Mouse (Mus musculus): ENCODE data around the gene Atp13a3. TPM values are rescaled to one million over a fixed set of nuclear protein-coding genes. Genes with fewer than 3 reads are reported as not detected.
A peak's percentile ranks its signal among the peaks of the same experiment; 100 is the strongest.

Gene Atp13a3
- polyA plus RNA-seq, 1 experiment from 2014 or later, result 14.4 TPM

DNA sequence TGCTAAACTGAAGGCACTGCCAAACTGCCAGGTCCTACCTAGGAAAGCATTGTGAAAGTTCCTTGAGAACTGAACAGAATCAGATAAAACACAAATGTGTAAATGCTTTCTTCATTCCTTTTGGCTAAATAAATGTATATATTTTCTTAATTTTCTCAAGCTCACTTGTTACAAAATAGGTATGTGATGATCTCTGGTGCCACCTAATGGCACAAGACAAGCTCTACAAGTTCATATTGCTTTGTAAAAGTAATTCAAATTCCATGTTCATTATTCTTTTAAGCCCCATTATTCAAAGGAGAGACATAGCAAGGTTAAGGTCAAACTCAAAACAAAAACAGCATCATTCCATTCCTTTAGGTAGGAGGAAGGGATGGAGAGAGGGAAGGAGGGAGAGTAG is 91.5 kb downstream of the Atp13a3 start:
- peaks cover 30% of the 10 kb centered on the region for H3K27me3 ChIP-seq
- no peak overlapping the region for H3K9ac ChIP-seq (replicated peaks)
- H3K4me2 ChIP-seq, result no peak overlapping the region
- H3K9me3 ChIP-seq, result no peaks in the 10 kb centered on the region
- H3K4me1 ChIP-seq (replicated peaks), result peaks cover 7% of the 10 kb centered on the region
- no peak for ATAC-seq (ENCODE audit: insufficient number of reproducible peaks, insufficient read depth, low FRiP score, low TSS enrichment, low read depth)
- no peak overlapping the region for H3K4me3 ChIP-seq (replicated peaks)
- H3K36me3 ChIP-seq, result peaks cover 27% of the 10 kb centered on the region; the same call in 1 of the 2 replicates
- no peak overlapping the region for H3K27ac ChIP-seq

DNA sequence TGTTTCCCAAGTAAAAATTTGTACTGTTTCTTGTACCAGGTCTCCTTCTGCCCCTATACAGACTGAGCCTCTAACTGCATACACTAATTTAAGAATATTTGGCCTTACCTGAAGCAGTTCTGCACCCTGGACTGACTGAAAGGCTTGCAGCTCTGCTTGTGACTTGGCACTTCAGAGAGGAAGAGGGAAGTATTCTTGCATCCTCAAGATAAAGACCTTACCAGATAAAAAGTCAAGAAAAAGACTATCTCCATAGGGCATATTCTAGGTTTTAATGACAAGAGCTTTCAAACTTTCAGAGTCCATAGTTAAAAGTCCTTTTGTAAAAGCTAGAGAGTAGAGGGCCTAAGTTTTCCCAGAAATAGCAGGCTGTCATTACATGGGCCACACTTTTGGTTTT is 95.1 kb downstream of the Atp13a3 start, which contains the start of gene Gp5:
Gene Gp5 (minus strand): TSS at position 133 of the 400 bp plus-strand sequence.
- ATAC-seq (ENCODE audit: insufficient number of reproducible peaks, insufficient read depth, low FRiP score, low TSS enrichment, low read depth), result no peak
- H3K27ac ChIP-seq, result no peak within 1 kb of the TSS
- H3K9ac ChIP-seq (replicated peaks), result 0 out of 2 replicates have a peak within 1 kb of the TSS, but pooled peaks have one; percentile 4
- peaks cover 9% of the 10 kb centered on the region; the same call in 1 of the 2 replicates for H3K36me3 ChIP-seq
- no peaks in the 10 kb centered on the region for H3K9me3 ChIP-seq
- peaks cover 64% of the 10 kb centered on the region for H3K27me3 ChIP-seq
- H3K4me3 ChIP-seq (replicated peaks), result peak within 1 kb of the TSS; percentile 60
- H3K4me1 ChIP-seq (replicated peaks), result peaks cover 21% of the 10 kb centered on the region
- peak within 1 kb of the TSS; percentile 99 for H3K4me2 ChIP-seq

DNA sequence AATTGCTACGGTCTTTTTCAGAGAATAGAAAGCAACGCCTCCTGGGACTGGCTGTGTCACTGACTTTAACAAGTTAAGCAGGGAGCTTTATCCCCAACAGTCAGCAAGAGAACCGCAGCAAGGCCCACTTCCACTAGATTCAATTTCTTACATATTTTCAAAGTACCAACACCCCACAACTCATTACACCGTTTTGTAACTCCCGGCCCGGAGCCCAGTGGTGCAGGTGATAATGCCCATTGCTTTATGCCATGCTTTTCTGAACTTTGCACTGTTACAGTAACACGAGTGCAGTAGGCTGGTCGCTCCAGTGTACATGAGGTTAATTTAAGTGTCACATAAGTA is 95.6 kb downstream of the Atp13a3 start:
- Histone ChIP-seq H3K27ac (no peak overlapping the region), H3K4me2 (no peak overlapping the region), H3K36me3 (peaks cover 5% of the 10 kb centered on the region; the same call in 1 of the 2 replicates), H3K9ac (replicated peaks) (no peak overlapping the region), H3K4me3 (replicated peaks) (no peak overlapping the region), H3K4me1 (replicated peaks) (peaks cover 21% of the 10 kb centered on the region), H3K27me3 (peaks cover 67% of the 10 kb centered on the region), H3K9me3 (no peaks in the 10 kb centered on the region)
- ATAC-seq (ENCODE audit: insufficient number of reproducible peaks, insufficient read depth, low FRiP score, low TSS enrichment, low read depth), result no peak
- 47% methylated on average over 8 of the region's 8 CpGs for WGBS

DNA sequence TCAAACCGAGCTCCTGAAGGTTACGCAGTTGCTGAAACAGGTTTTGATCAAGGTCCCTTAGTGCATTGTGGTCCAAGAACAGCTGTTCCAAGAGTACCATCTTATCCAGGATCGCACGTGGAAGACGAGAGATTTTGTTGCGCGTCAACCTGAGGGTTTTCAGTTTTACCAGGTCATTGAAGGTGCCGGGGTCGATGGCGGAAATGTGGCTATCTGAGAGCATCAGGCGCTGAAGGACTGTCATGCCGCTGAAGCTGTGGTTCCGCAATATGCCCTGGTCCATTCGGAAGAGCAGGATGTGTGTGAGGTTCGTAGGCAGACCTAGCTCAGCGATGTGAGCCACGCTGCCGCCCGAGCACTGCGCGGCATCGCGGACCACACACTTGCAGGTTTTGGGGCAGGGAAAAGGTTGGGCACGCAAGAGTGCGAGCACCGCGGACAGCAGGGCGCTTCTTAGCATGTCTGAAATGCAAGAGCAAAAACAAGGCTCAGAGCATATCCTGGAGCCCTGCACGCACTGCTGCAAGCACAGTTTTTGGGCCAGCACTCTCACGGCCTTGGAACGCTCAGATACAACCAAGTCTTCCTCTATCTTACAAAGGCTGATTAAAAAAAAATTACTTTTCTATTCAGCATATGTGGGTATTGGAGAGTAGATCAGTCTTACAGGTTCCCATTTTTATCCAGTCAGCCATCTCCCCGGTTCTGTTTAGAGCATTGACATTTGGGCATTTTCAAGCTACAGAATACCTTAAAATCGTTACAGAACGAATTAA is 96.2 kb downstream of the Atp13a3 start:
- WGBS, result 5% methylated on average over 34 of the region's 34 CpGs
- Histone ChIP-seq H3K4me3 (replicated peaks) (peak overlapping the region; percentile 60), H3K9ac (replicated peaks) (0 out of 2 replicates have a peak overlapping the region, but pooled peaks have one; percentile 4), H3K4me2 (peak overlapping the region; percentile 99), H3K9me3 (no peaks in the 10 kb centered on the region), H3K27me3 (peaks cover 69% of the 10 kb centered on the region), H3K27ac (no peak overlapping the region), H3K36me3 (peaks cover 1% of the 10 kb centered on the region; the same call in 1 of the 2 replicates), H3K4me1 (replicated peaks) (peaks cover 21% of the 10 kb centered on the region)
- no peak for ATAC-seq (ENCODE audit: insufficient number of reproducible peaks, insufficient read depth, low FRiP score, low TSS enrichment, low read depth)

DNA sequence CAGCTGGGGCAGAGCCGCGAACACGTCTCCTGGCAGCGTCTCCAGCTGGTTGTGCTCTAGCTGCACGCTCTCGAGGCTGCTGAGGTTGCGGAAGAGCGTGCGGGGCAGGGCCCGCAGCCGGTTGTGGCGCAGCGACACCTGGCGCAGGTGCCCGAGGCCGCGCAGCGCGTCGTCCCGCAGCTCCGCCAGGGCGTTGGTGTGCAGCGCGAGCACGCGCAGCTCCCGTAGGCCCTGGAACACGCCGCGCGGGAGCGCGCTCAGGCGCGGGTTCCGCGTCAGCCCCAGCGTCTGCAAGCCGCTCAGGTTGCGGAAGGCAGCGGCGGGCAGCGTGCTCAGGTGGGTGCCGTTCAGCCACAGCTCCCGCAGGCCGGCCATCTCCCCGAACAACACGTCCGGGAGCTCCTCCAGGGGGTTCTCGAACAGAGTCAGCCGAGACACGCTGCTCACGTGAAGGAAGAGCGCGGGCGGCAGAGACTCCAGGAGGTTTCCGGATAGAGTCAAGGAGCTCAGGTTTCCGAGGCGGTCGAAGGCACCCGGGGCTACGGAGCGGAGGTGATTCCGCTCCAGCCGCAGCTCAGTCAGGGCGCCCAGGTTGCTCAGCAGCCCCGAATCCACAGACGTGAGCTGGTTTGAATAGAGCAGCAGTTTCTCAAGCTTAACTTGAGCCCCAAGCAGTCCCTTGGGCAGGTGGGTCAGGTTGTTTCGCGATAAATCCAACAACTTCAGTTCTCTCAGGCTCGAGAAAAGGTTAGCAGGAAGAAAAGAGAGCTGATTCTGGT is 97.0 kb downstream of the Atp13a3 start:
- peak overlapping the region; percentile 60 for H3K4me3 ChIP-seq (replicated peaks)
- no peaks in the 10 kb centered on the region for H3K36me3 ChIP-seq
- peaks cover 75% of the 10 kb centered on the region for H3K27me3 ChIP-seq
- H3K9me3 ChIP-seq, result no peaks in the 10 kb centered on the region
- 1% methylated on average over 72 of the region's 72 CpGs for WGBS
- peak overlapping the region; percentile 63 for H3K9ac ChIP-seq (replicated peaks)
- H3K4me2 ChIP-seq, result peak overlapping the region; percentile 99
- peaks cover 21% of the 10 kb centered on the region for H3K4me1 ChIP-seq (replicated peaks)
- no peak overlapping the region for H3K27ac ChIP-seq
- peak; percentile 44; the same call in 1 of the 2 replicates for ATAC-seq (ENCODE audit: insufficient number of reproducible peaks, insufficient read depth, low FRiP score, low TSS enrichment, low read depth)

DNA sequence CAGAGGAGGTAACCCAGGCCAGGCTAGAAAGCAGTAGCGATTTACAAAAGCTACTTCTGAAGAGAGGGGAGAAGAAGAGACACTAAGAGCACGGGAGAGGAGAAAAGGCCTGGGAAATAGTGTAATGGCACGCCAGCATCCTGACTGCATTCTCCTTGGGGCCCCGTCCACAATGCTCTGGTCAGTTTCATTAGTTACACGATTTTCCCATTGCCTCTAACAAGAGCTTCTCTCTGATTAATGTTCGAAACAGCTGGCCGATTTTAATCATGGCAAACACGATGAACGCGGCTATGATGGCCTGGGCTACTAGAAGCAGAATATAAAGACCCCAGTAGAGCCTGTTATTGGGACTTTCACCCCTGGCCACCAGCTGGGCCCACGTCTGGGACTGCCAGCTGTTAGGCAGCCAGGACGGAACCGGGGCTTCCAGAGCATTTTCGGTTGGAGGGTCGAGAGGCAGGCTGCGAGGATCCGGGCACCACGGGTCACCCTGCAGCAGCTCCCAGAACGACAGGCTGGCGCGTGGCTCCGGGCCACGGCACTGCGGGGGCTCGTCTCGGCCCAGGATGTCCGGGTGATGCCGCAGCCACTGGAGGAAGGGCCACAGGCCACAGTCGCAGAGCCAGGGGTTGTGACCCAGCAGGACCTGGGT is 97.7 kb downstream of the Atp13a3 start:
- Histone ChIP-seq H3K36me3 (no peaks in the 10 kb centered on the region), H3K4me3 (replicated peaks) (peak overlapping the region; percentile 60), H3K9ac (replicated peaks) (peak overlapping the region; percentile 63), H3K4me2 (peak overlapping the region; percentile 99), H3K4me1 (replicated peaks) (peaks cover 21% of the 10 kb centered on the region), H3K27ac (no peak overlapping the region), H3K9me3 (no peaks in the 10 kb centered on the region), H3K27me3 (peaks cover 82% of the 10 kb centered on the region)
- no peak for ATAC-seq (ENCODE audit: insufficient number of reproducible peaks, insufficient read depth, low FRiP score, low TSS enrichment, low read depth)
- 12% methylated on average over 29 of the region's 29 CpGs for WGBS

DNA sequence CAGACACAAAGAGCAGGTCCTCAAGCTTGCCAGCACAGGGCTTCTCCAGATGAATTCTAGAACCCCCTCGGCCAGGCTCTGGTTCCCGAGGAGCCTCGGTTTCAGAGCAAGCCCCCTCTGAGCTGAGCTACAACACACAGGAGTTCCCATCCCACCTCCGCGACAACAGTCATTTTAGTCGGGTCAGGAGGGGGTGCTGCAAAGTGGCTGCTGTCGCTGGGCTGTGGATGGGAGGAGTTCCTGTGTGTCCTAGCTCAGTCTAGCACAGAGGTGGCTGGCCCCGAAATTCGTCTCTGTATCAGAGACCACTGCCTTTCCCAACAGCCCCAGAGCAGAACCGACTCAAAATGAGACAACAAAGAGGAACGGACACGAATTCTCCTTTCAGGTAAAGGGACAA is 98.5 kb downstream of the Atp13a3 start:
- Histone ChIP-seq H3K27me3 (peaks cover 85% of the 10 kb centered on the region), H3K36me3 (no peaks in the 10 kb centered on the region), H3K9me3 (no peaks in the 10 kb centered on the region), H3K4me2 (no peak overlapping the region), H3K9ac (replicated peaks) (no peak overlapping the region), H3K27ac (no peak overlapping the region), H3K4me1 (replicated peaks) (peaks cover 21% of the 10 kb centered on the region), H3K4me3 (replicated peaks) (no peak overlapping the region)
- ATAC-seq (ENCODE audit: insufficient number of reproducible peaks, insufficient read depth, low FRiP score, low TSS enrichment, low read depth), result no peak
- 45% methylated on average over 12 of the region's 12 CpGs for WGBS

DNA sequence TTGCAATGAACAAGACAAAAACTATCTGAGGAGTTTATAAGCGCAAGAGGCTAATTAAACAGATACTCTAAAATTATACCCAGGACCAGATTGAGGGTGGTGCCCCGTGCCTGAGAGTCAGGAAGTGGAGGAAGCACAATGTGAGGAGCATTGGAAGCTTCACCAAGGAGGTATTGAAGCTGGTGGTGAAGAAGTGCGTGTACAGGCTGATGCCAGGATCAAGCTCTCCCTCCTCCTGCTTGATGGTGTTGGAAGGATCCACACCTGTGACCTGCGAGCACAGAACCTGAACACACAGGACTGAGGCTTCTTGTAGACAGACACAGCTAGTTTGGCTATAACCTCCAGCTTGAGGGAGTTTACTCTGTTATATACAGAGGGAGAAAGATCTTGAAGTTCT is 99.7 kb downstream of the Atp13a3 start:
- Histone ChIP-seq H3K36me3 (no peaks in the 10 kb centered on the region), H3K9me3 (no peaks in the 10 kb centered on the region), H3K27ac (no peak overlapping the region), H3K27me3 (peaks cover 84% of the 10 kb centered on the region), H3K9ac (replicated peaks) (no peak overlapping the region), H3K4me2 (no peak overlapping the region), H3K4me1 (replicated peaks) (peaks cover 21% of the 10 kb centered on the region), H3K4me3 (replicated peaks) (no peak overlapping the region)
- 90% methylated on average over 4 of the region's 4 CpGs for WGBS
- ATAC-seq (ENCODE audit: insufficient number of reproducible peaks, insufficient read depth, low FRiP score, low TSS enrichment, low read depth), result no peak

DNA sequence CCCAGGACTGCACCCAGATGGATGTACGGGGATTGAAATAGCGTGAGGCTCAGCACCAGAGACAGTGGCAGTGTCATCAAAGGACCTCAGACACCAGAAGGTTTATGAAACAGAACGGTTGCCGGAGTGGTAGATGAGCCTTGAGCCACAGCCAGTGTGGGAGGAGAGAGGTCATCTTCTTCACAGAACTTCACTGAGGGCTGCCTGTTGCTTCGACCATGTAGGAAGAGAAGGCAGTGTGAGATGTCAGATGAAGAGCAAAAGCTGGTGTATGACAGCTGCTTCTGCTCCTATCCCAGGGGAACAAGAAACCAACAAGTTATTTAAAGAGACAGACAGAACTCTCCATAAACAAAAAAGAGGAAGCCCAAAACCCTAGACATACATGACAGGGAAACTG is 101.5 kb downstream of the Atp13a3 start:
- no peak overlapping the region for H3K27ac ChIP-seq
- no peak overlapping the region for H3K9ac ChIP-seq (replicated peaks)
- H3K36me3 ChIP-seq, result no peaks in the 10 kb centered on the region
- WGBS, result 74% methylated on average over 5 of the region's 5 CpGs
- H3K9me3 ChIP-seq, result no peaks in the 10 kb centered on the region
- no peak overlapping the region for H3K4me2 ChIP-seq
- H3K4me3 ChIP-seq (replicated peaks), result no peak overlapping the region
- peaks cover 76% of the 10 kb centered on the region for H3K27me3 ChIP-seq
- no peak for ATAC-seq (ENCODE audit: insufficient number of reproducible peaks, insufficient read depth, low FRiP score, low TSS enrichment, low read depth)
- peaks cover 14% of the 10 kb centered on the region for H3K4me1 ChIP-seq (replicated peaks)

DNA sequence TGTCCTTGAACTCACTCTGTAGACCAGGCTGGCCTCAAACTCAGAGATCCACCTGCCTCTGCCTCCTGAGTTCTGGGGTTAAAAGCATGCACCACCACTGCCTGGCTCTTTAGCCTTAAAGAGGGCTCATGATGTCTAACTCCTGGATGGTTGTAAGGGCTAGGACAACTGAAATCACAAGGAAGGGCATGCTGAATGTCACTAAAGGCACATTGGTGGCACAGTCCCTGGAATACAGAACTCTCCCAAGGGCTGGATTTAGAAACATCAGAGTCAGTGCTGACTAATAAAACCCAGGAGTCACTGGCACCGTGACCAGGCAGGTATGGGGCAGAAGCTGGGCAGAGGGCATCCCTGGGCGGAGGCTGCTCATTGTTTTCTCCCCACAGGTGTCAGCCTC is 102.4 kb downstream of the Atp13a3 start:
- no peak for ATAC-seq (ENCODE audit: insufficient number of reproducible peaks, insufficient read depth, low FRiP score, low TSS enrichment, low read depth)
- H3K27me3 ChIP-seq, result peaks cover 68% of the 10 kb centered on the region
- no peak overlapping the region for H3K9ac ChIP-seq (replicated peaks)
- no peaks in the 10 kb centered on the region for H3K9me3 ChIP-seq
- no peak overlapping the region for H3K27ac ChIP-seq
- no peaks in the 10 kb centered on the region for H3K36me3 ChIP-seq
- WGBS, result 74% methylated on average over 2 of the region's 2 CpGs
- no peak overlapping the region for H3K4me2 ChIP-seq
- no peak overlapping the region for H3K4me3 ChIP-seq (replicated peaks)
- H3K4me1 ChIP-seq (replicated peaks), result peaks cover 9% of the 10 kb centered on the region

DNA sequence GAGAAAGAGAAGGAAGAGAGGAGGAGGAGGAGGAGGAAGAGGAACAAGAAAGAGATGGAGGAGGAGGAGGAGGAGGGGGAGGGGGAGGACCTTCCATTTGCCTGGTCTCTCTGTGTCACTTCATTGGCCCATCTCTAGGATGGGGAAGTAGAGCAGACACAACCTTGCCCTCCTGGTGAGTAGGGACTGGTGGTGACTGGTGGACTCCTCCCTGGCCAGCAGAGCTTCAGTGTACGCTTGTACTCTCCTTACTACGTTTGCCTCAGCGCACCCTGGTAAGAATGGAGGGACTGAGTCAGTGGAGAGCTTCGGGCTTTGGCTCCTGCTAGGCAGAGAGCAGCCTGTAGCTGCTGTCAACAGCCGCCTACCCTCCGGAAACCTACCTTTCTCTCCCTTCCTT is 103.1 kb downstream of the Atp13a3 start:
- peaks cover 61% of the 10 kb centered on the region for H3K27me3 ChIP-seq
- no peak overlapping the region for H3K4me3 ChIP-seq (replicated peaks)
- ATAC-seq (ENCODE audit: insufficient number of reproducible peaks, insufficient read depth, low FRiP score, low TSS enrichment, low read depth), result no peak
- H3K9ac ChIP-seq (replicated peaks), result no peak overlapping the region
- no peaks in the 10 kb centered on the region for H3K36me3 ChIP-seq
- H3K4me1 ChIP-seq (replicated peaks), result 0 out of 2 replicates have a peak, but pooled peaks cover 5% of the 10 kb centered on the region
- H3K9me3 ChIP-seq, result no peaks in the 10 kb centered on the region
- no peak overlapping the region for H3K27ac ChIP-seq
- WGBS, result 86% methylated on average over 6 of the region's 6 CpGs
- H3K4me2 ChIP-seq, result no peak overlapping the region
